Mouse (Mus musculus): Measurements from ENCODE around the gene Polr3a. TPM values are rescaled to one million over a fixed set of nuclear protein-coding genes. Genes with fewer than 3 reads are reported as not detected.
"Not testable (repeated sequence)": the region's sequence is repeated elsewhere in the genome, so short reads cannot be mapped to it uniquely, and the experiment has no call there.

The Polr3a gene
- polyA plus RNA-seq, 1 experiment from 2014 or later, result 12.4 TPM

GRCm38 (mm10) chr14:24499478-24499877, 12.6 kb upstream of the Polr3a start:
- Histone ChIP-seq H3K9ac (ENCODE audit: low read depth, low read length) (no peak overlapping the region), H3K4me3 (ENCODE audit: low read depth, low read length) (no peak overlapping the region), H3K9me3 (replicated peaks; ENCODE audit: control insufficient read depth, low read length) (no peaks in the 10 kb centered on the region), H3K36me3 (ENCODE audit: control insufficient read depth, insufficient read depth, low read length) (peaks cover 29% of the 10 kb centered on the region), H3K27me3 (ENCODE audit: control insufficient read depth, insufficient read depth, low read length) (no peaks in the 10 kb centered on the region), H3K27ac (ENCODE audit: low read depth, low read length) (no peak overlapping the region), H3K4me2 (no peak overlapping the region), H3K4me1 (ENCODE audit: control insufficient read depth, insufficient read depth, low read length) (peaks cover 5% of the 10 kb centered on the region; the same call in 1 of the 2 replicates)
- 39% methylated on average over 9 of the region's 9 CpGs for WGBS (ENCODE audit: insufficient replicate concordance)
- no peak for ATAC-seq (replicated peaks; ENCODE audit: insufficient number of reproducible peaks, low FRiP score, low TSS enrichment)

GRCm38 (mm10) chr14:24498561-24499255, 11.8 kb upstream of the Polr3a start:
- peaks cover 36% of the 10 kb centered on the region for H3K36me3 ChIP-seq (ENCODE audit: control insufficient read depth, insufficient read depth, low read length)
- peaks cover 8% of the 10 kb centered on the region; the same call in 1 of the 2 replicates for H3K4me1 ChIP-seq (ENCODE audit: control insufficient read depth, insufficient read depth, low read length)
- H3K9ac ChIP-seq (ENCODE audit: low read depth, low read length), result no peak overlapping the region
- no peaks in the 10 kb centered on the region for H3K27me3 ChIP-seq (ENCODE audit: control insufficient read depth, insufficient read depth, low read length)
- no peak overlapping the region for H3K4me3 ChIP-seq (ENCODE audit: low read depth, low read length)
- no peaks in the 10 kb centered on the region for H3K9me3 ChIP-seq (replicated peaks; ENCODE audit: control insufficient read depth, low read length)
- H3K27ac ChIP-seq (ENCODE audit: low read depth, low read length), result no peak overlapping the region
- 75% methylated on average over 5 of the region's 5 CpGs for WGBS (ENCODE audit: insufficient replicate concordance)
- H3K4me2 ChIP-seq, result no peak overlapping the region
- no peak for ATAC-seq (replicated peaks; ENCODE audit: insufficient number of reproducible peaks, low FRiP score, low TSS enrichment)

- ATAC-seq (replicated peaks; ENCODE audit: insufficient number of reproducible peaks, low FRiP score, low TSS enrichment), result no peak
- H3K4me2 ChIP-seq, result no peak overlapping the region
- H3K27me3 ChIP-seq (ENCODE audit: control insufficient read depth, insufficient read depth, low read length), result no peaks in the 10 kb centered on the region
- H3K9ac ChIP-seq (ENCODE audit: low read depth, low read length), result no peak overlapping the region
- no peak overlapping the region for H3K4me3 ChIP-seq (ENCODE audit: low read depth, low read length)
- H3K27ac ChIP-seq (ENCODE audit: low read depth, low read length), result no peak overlapping the region
- peaks cover 10% of the 10 kb centered on the region for H3K4me1 ChIP-seq (ENCODE audit: control insufficient read depth, insufficient read depth, low read length)
- 88% methylated on average over 1 of the region's 1 CpGs for WGBS (ENCODE audit: insufficient replicate concordance)
- H3K9me3 ChIP-seq (replicated peaks; ENCODE audit: control insufficient read depth, low read length), result no peaks in the 10 kb centered on the region
- peaks cover 42% of the 10 kb centered on the region for H3K36me3 ChIP-seq (ENCODE audit: control insufficient read depth, insufficient read depth, low read length)
Measured at GRCm38 (mm10) chr14:24497443-24497842, 10.6 kb upstream of the Polr3a start.

- H3K4me1 ChIP-seq (ENCODE audit: control insufficient read depth, insufficient read depth, low read length), result peaks cover 18% of the 10 kb centered on the region
- H3K9ac ChIP-seq (ENCODE audit: low read depth, low read length), result no peak overlapping the region
- H3K36me3 ChIP-seq (ENCODE audit: control insufficient read depth, insufficient read depth, low read length), result peaks cover 42% of the 10 kb centered on the region
- H3K9me3 ChIP-seq (replicated peaks; ENCODE audit: control insufficient read depth, low read length), result no peaks in the 10 kb centered on the region
- no peak overlapping the region for H3K27ac ChIP-seq (ENCODE audit: low read depth, low read length)
- no peak overlapping the region for H3K4me2 ChIP-seq
- WGBS (ENCODE audit: insufficient replicate concordance), result 93% methylated on average over 1 of the region's 1 CpGs
- no peaks in the 10 kb centered on the region for H3K27me3 ChIP-seq (ENCODE audit: control insufficient read depth, insufficient read depth, low read length)
- H3K4me3 ChIP-seq (ENCODE audit: low read depth, low read length), result no peak overlapping the region
- no peak for ATAC-seq (replicated peaks; ENCODE audit: insufficient number of reproducible peaks, low FRiP score, low TSS enrichment)
Measured at GRCm38 (mm10) chr14:24496507-24496906, 9.6 kb upstream of the Polr3a start.

GRCm38 (mm10) chr14:24493256-24493655, 6.4 kb upstream of the Polr3a start:
- WGBS (ENCODE audit: insufficient replicate concordance), result 84% methylated on average over 9 of the region's 9 CpGs
- no peak for ATAC-seq (replicated peaks; ENCODE audit: insufficient number of reproducible peaks, low FRiP score, low TSS enrichment)
- no peak overlapping the region for H3K27ac ChIP-seq (ENCODE audit: low read depth, low read length)
- no peak overlapping the region for H3K4me3 ChIP-seq (ENCODE audit: low read depth, low read length)
- H3K4me2 ChIP-seq, result peak overlapping the region; percentile 24; the same call in 1 of the 2 replicates
- H3K9me3 ChIP-seq (replicated peaks; ENCODE audit: control insufficient read depth, low read length), result no peaks in the 10 kb centered on the region
- peaks cover 17% of the 10 kb centered on the region for H3K4me1 ChIP-seq (ENCODE audit: control insufficient read depth, insufficient read depth, low read length)
- peaks cover 37% of the 10 kb centered on the region for H3K36me3 ChIP-seq (ENCODE audit: control insufficient read depth, insufficient read depth, low read length)
- no peaks in the 10 kb centered on the region for H3K27me3 ChIP-seq (ENCODE audit: control insufficient read depth, insufficient read depth, low read length)
- H3K9ac ChIP-seq (ENCODE audit: low read depth, low read length), result no peak overlapping the region

GRCm38 (mm10) chr14:24491266-24491981, 4.6 kb upstream of the Polr3a start:
- peak overlapping the region; percentile 77 for H3K27ac ChIP-seq (ENCODE audit: low read depth, low read length)
- H3K27me3 ChIP-seq (ENCODE audit: control insufficient read depth, insufficient read depth, low read length), result no peaks in the 10 kb centered on the region
- peak overlapping the region; percentile 99 for H3K9ac ChIP-seq (ENCODE audit: low read depth, low read length)
- peak overlapping the region; percentile 93 for H3K4me2 ChIP-seq
- ATAC-seq (replicated peaks; ENCODE audit: insufficient number of reproducible peaks, low FRiP score, low TSS enrichment), result no peak
- H3K9me3 ChIP-seq (replicated peaks; ENCODE audit: control insufficient read depth, low read length), result no peaks in the 10 kb centered on the region
- peak overlapping the region; percentile 95 for H3K4me3 ChIP-seq (ENCODE audit: low read depth, low read length)
- H3K4me1 ChIP-seq (ENCODE audit: control insufficient read depth, insufficient read depth, low read length), result peaks cover 17% of the 10 kb centered on the region
- WGBS (ENCODE audit: insufficient replicate concordance), result 4% methylated on average over 11 of the region's 11 CpGs
- peaks cover 22% of the 10 kb centered on the region for H3K36me3 ChIP-seq (ENCODE audit: control insufficient read depth, insufficient read depth, low read length)

- under 1% methylated on average over 64 of the region's 64 CpGs for WGBS (ENCODE audit: insufficient replicate concordance)
Measured at GRCm38 (mm10) chr14:24490468-24491265, 3.8 kb upstream of the Polr3a start.

GRCm38 (mm10) chr14:24489772-24490171, 2.9 kb upstream of the Polr3a start:
- Histone ChIP-seq H3K4me1 (ENCODE audit: control insufficient read depth, insufficient read depth, low read length) (peaks cover 27% of the 10 kb centered on the region), H3K36me3 (ENCODE audit: control insufficient read depth, insufficient read depth, low read length) (peaks cover 14% of the 10 kb centered on the region; the same call in 1 of the 2 replicates)
- not testable (repeated sequence) for H3K9me3 ChIP-seq (replicated peaks; ENCODE audit: control insufficient read depth, low read length); ATAC-seq (replicated peaks; ENCODE audit: insufficient number of reproducible peaks, low FRiP score, low TSS enrichment); H3K27me3 ChIP-seq (ENCODE audit: control insufficient read depth, insufficient read depth, low read length); H3K27ac ChIP-seq (ENCODE audit: low read depth, low read length); H3K4me3 ChIP-seq (ENCODE audit: low read depth, low read length); H3K4me2 ChIP-seq; H3K9ac ChIP-seq (ENCODE audit: low read depth, low read length)
- WGBS (ENCODE audit: insufficient replicate concordance), result 87% methylated on average over 7 of the region's 7 CpGs

More at GRCm38 (mm10) chr14:24490468-24491265, 3.8 kb upstream of the Polr3a start:
- Histone ChIP-seq H3K9me3 (replicated peaks; ENCODE audit: control insufficient read depth, low read length) (no peaks in the 10 kb centered on the region), H3K27ac (ENCODE audit: low read depth, low read length) (peak overlapping the region; percentile 77), H3K36me3 (ENCODE audit: control insufficient read depth, insufficient read depth, low read length) (peaks cover 19% of the 10 kb centered on the region), H3K4me2 (peak overlapping the region; percentile 93), H3K4me3 (ENCODE audit: low read depth, low read length) (peak overlapping the region; percentile 95), H3K4me1 (ENCODE audit: control insufficient read depth, insufficient read depth, low read length) (peaks cover 22% of the 10 kb centered on the region), H3K9ac (ENCODE audit: low read depth, low read length) (peak overlapping the region; percentile 99), H3K27me3 (ENCODE audit: control insufficient read depth, insufficient read depth, low read length) (no peaks in the 10 kb centered on the region)
- ATAC-seq (replicated peaks; ENCODE audit: insufficient number of reproducible peaks, low FRiP score, low TSS enrichment), result peak; percentile 92

Data from heart, embryonic 11.5 days (tissue).